Mouse (Mus musculus) forebrain, embryonic 11.5 days (tissue): Measurements from ENCODE around the gene Golgb1. TPM values are rescaled to one million over a fixed set of nuclear protein-coding genes. Genes with fewer than 3 reads are reported as not detected.

Experiments used
- ATAC-seq: fragments of 200-750 bp; cut with Nextera tagmentation; replicated peaks from 2 replicates; pipeline ENCODE4 v1.8.0; 2017; ENCODE audit warnings: moderate TSS enrichment; ENCODE audit not compliant: low FRiP score
- DNase-seq: peaks from one replicate; pipeline ENCODE4 v3.0.0-alpha.2; 2017; ENCODE audit warnings: low spot score
- H3K27ac ChIP-seq: fragments of 300-500 bp; sonication (generic); 2 replicates; pipeline ENCODE4 v1.5.1; 2014; ENCODE audit warnings: low read depth, low read length
- H3K27me3 ChIP-seq: fragments of 300-500 bp; sonication (generic); 2 replicates; pipeline ENCODE4 v1.6.1; 2014; ENCODE audit warnings: mild to moderate bottlenecking, low read length, mixed read lengths; ENCODE audit not compliant: control insufficient read depth, insufficient read depth
- H3K36me3 ChIP-seq: fragments of 300-500 bp; sonication (generic); 2 replicates; pipeline ENCODE4 v1.6.1; 2014; ENCODE audit warnings: mild to moderate bottlenecking, low read length, moderate library complexity, mixed read lengths; ENCODE audit not compliant: control insufficient read depth, insufficient read depth
- H3K4me1 ChIP-seq: fragments of 300-500 bp; sonication (generic); replicated peaks from 2 replicates; pipeline ENCODE4 v1.6.1; 2014; ENCODE audit warnings: low read length, mixed read lengths; ENCODE audit not compliant: control insufficient read depth, insufficient read depth
- H3K4me2 ChIP-seq: fragments of 300-500 bp; sonication (generic); 2 replicates; pipeline ENCODE4 v1.6.1; 2014; ENCODE audit warnings: low read depth, mild to moderate bottlenecking, low read length, moderate library complexity, mixed read lengths; ENCODE audit not compliant: severe bottlenecking
- H3K4me3 ChIP-seq: fragments of 300-500 bp; sonication (generic); 2 replicates; pipeline ENCODE4 v1.5.1; 2014; ENCODE audit warnings: low read depth, low read length
- H3K9ac ChIP-seq: fragments of 300-500 bp; sonication (generic); 2 replicates; pipeline ENCODE4 v1.6.1; 2014; ENCODE audit warnings: low read length
- H3K9me3 ChIP-seq: fragments of 300-500 bp; sonication (generic); 2 replicates; pipeline ENCODE4 v1.6.1; 2016; ENCODE audit warnings: low read length, mixed read lengths; ENCODE audit not compliant: control insufficient read depth
- WGBS: fragments of 180-500 bp; shearing (Covaris S2); extraction: QIAGEN DNeasy Blood & Tissue Kit; methylation state at CpG from one replicate; pipeline ENCODE4 v1.1.7; 2014; 5-methylcytosine and 5-hydroxymethylcytosine counted together
- polyA plus RNA-seq: library from polyadenylated mRNA; unstranded; fragments of >200 nt; fragmentation: Nextera tagmentation; extraction: Ambion mirVana; gene quantifications from 2 replicates; pipeline ENCODE4 v1.2.1, GENCODE M21; 2014

Golgb1 gene
- polyA plus RNA-seq, 1 experiment from 2014 or later, result 74.2 TPM

GRCm38 (mm10) chr16:36979127-36979526 lies 104.2 kb downstream of the Golgb1 start:
- Histone ChIP-seq H3K27me3 (no peaks in the 10 kb centered on the region), H3K9me3 (no peaks in the 10 kb centered on the region), H3K4me2 (no peak overlapping the region), H3K4me3 (no peak overlapping the region), H3K9ac (no peak overlapping the region), H3K4me1 (no peaks in the 10 kb centered on the region), H3K36me3 (no peaks in the 10 kb centered on the region), H3K27ac (no peak overlapping the region)
- ATAC-seq (no peak), DNase-seq (no peak)
- WGBS, result 94% methylated on average over 2 of the region's 2 CpGs

Other genes with a start within 250 kb of the Golgb1 start
- 1.4 and 1.7 TPM in 2 replicates for gene Cd86, start 209.1 kb upstream of the Golgb1 start, polyA plus RNA-seq
- gene Ildr1, start 181.2 kb upstream of the Golgb1 start, polyA plus RNA-seq, result 0.19 and 0.20 TPM in 2 replicates
- 1.8 and 2.7 TPM in 2 replicates for gene Slc15a2, start 90.2 kb upstream of the Golgb1 start, polyA plus RNA-seq
- gene Iqcb1, start 46.8 kb upstream of the Golgb1 start, polyA plus RNA-seq, result 68.0 and 72.7 TPM in 2 replicates
- 0.99 and 1.4 TPM in 2 replicates for gene Eaf2, start 137 bp upstream of the Golgb1 start, polyA plus RNA-seq
- gene Hcls1, start 59.8 kb downstream of the Golgb1 start, polyA plus RNA-seq, result 0.88 and 1.0 TPM in 2 replicates
- 0.11 TPM in 1 of 2 replicates, not detected in the other for gene Fbxo40, start 115.3 kb downstream of the Golgb1 start, polyA plus RNA-seq
- gene Polq, start 136.6 kb downstream of the Golgb1 start, polyA plus RNA-seq, result 16.7 and 20.0 TPM in 2 replicates